Mouse (Mus musculus) lung, embryonic 14.5 days (tissue): ENCODE data around the gene Ttc29. TPM values are rescaled to one million over a fixed set of nuclear protein-coding genes. Genes with fewer than 3 reads are reported as not detected.

Experiments
- ATAC-seq: fragments of 200-750 bp; cut with Nextera tagmentation; 2 replicates; pipeline ENCODE4 v1.8.0; 2017; ENCODE audit warnings: mild to moderate bottlenecking, moderate TSS enrichment, moderate library complexity; ENCODE audit not compliant: insufficient read depth
- DNase-seq: peaks from one replicate; pipeline ENCODE4 v3.0.0-alpha.2; 2015
- H3K27ac ChIP-seq: fragments of 300-500 bp; sonication (generic); 2 replicates; pipeline ENCODE4 v1.5.1; 2014; ENCODE audit warnings: low read depth, mild to moderate bottlenecking, moderate library complexity
- H3K27me3 ChIP-seq: fragments of 300-500 bp; sonication (generic); 2 replicates; pipeline ENCODE4 v1.6.1; 2014; ENCODE audit warnings: low read length, control low read depth; ENCODE audit not compliant: insufficient read depth
- H3K36me3 ChIP-seq: fragments of 300-500 bp; sonication (generic); 2 replicates; pipeline ENCODE4 v1.6.1; 2014; ENCODE audit warnings: control low read depth; ENCODE audit not compliant: insufficient read depth
- H3K4me1 ChIP-seq: fragments of 300-500 bp; sonication (generic); 2 replicates; pipeline ENCODE4 v1.6.1; 2014; ENCODE audit warnings: antibody characterized with exemption, control low read depth; ENCODE audit not compliant: insufficient read depth
- H3K4me2 ChIP-seq: fragments of 300-500 bp; sonication (generic); 2 replicates; pipeline ENCODE4 v1.6.1; 2014; ENCODE audit warnings: mild to moderate bottlenecking
- H3K4me3 ChIP-seq: fragments of 300-500 bp; sonication (generic); 2 replicates; pipeline ENCODE4 v1.5.1; 2014; ENCODE audit warnings: low read depth, low read length
- H3K9ac ChIP-seq: fragments of 300-500 bp; sonication (generic); 2 replicates; pipeline ENCODE4 v1.6.1; 2014
- H3K9me3 ChIP-seq: fragments of 300-500 bp; sonication (generic); 2 replicates; pipeline ENCODE4 v1.6.1; 2016; ENCODE audit warnings: low read depth, low read length, control low read depth
- CTCF ChIP-seq: IDR thresholded peaks from 2 replicates; pipeline ENCODE4 v1.5.1; 2016; ENCODE audit warnings: antibody characterized with exemption, low read depth
- WGBS: fragments of 180-500 bp; shearing (Covaris S2); extraction: QIAGEN DNeasy Blood & Tissue Kit; methylation state at CpG from one replicate; pipeline ENCODE4 v1.1.7; 2014; 5-methylcytosine and 5-hydroxymethylcytosine counted together
- polyA plus RNA-seq: library from polyadenylated mRNA; unstranded; fragments of >200 nt; fragmentation: Nextera tagmentation; extraction: Ambion mirVana; gene quantifications from 2 replicates; pipeline ENCODE4 v1.2.1, GENCODE M21; 2014

Ttc29 gene
- polyA plus RNA-seq, 1 experiment from 2014 or later: not detected

DNA sequence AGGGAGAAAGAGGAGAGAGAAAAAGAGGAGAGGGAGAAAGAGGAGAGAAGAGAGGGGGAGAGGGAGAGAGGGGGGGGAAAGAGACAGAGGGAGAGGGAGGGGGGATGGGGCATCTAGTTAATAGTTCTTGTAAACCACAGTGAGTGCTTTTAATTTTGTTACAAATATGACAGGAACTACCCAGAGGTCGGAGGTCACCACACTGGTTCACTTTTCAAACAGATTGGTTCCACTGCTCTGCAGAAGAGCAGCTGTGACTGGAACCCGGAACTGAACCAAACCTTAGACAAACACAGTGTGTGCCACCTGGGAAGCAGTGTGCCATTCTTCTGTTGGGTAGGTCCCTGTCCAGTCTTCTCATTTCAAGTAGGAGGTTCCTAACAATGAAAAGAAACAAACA, 130.9 kb downstream of the Ttc29 start:
- TF ChIP-seq CTCF: no peak
- Histone ChIP-seq H3K36me3 (no peaks in the 10 kb centered on the region), H3K9ac (no peak overlapping the region), H3K9me3 (no peaks in the 10 kb centered on the region), H3K4me2 (no peak overlapping the region), H3K4me1 (no peaks in the 10 kb centered on the region), H3K27me3 (0 out of 2 replicates have a peak, but pooled peaks cover 3% of the 10 kb centered on the region), H3K4me3 (no peak overlapping the region), H3K27ac (no peak overlapping the region)
- DNase-seq (no peak), ATAC-seq (no peak)
- whole genome bisulfite sequencing: 59% methylated on average over 2 of the region's 2 CpGs

DNA sequence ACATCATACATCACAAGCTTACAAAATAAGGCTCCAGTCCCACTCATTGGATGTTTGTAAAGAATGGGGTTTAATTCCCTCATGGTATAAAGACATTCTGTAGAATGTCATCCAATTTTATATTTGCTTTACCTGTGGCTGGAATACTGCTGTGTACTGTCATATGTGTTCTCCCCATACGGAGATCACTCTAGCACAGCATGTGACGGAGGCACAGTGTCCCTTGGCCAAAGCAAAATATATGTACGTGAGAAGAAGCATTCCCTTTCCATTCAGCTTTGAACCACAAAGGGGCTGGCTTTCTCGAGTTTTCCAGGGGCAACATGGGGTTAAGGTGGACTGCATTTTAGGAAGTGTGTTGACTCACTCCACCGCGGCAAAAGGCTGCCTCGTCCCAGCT, 132.6 kb downstream of the Ttc29 start:
- no peak overlapping the region for H3K27ac ChIP-seq
- ATAC-seq (no peak), DNase-seq (no peak)
- H3K9ac ChIP-seq: no peak overlapping the region
- no peak overlapping the region for H3K4me2 ChIP-seq
- 36% methylated on average over 7 of the region's 7 CpGs for WGBS
- H3K36me3 ChIP-seq: no peaks in the 10 kb centered on the region
- no peak overlapping the region for H3K4me3 ChIP-seq
- H3K4me1 ChIP-seq: no peaks in the 10 kb centered on the region
- H3K9me3 ChIP-seq: no peaks in the 10 kb centered on the region
- 0 out of 2 replicates have a peak, but pooled peaks cover 3% of the 10 kb centered on the region for H3K27me3 ChIP-seq
- TF ChIP-seq CTCF: no peak

GRCm38 (mm10) chr8:78346131-78346621, 133.1 kb downstream of the Ttc29 start:
- H3K4me3 ChIP-seq: no peak overlapping the region
- ATAC-seq: no peak
- TF ChIP-seq CTCF: no peak
- 24% methylated on average over 11 of the region's 11 CpGs for WGBS
- no peak overlapping the region for H3K27ac ChIP-seq
- 0 out of 2 replicates have a peak, but pooled peaks cover 3% of the 10 kb centered on the region for H3K27me3 ChIP-seq
- no peaks in the 10 kb centered on the region for H3K36me3 ChIP-seq
- H3K9me3 ChIP-seq: no peaks in the 10 kb centered on the region
- no peak overlapping the region for H3K9ac ChIP-seq
- DNase-seq: no peak
- H3K4me1 ChIP-seq: no peaks in the 10 kb centered on the region
- H3K4me2 ChIP-seq: no peak overlapping the region

GRCm38 (mm10) chr8:78353902-78354301, 140.8 kb downstream of the Ttc29 start:
- Histone ChIP-seq H3K4me2 (no peak overlapping the region), H3K4me1 (no peaks in the 10 kb centered on the region), H3K9me3 (no peaks in the 10 kb centered on the region), H3K36me3 (no peaks in the 10 kb centered on the region), H3K9ac (no peak overlapping the region), H3K27ac (no peak overlapping the region), H3K27me3 (no peaks in the 10 kb centered on the region), H3K4me3 (no peak overlapping the region)
- TF ChIP-seq CTCF: no peak
- ATAC-seq (no peak), DNase-seq (peak; percentile 28)
- 69% methylated on average over 5 of the region's 5 CpGs for WGBS

GRCm38 (mm10) chr8:78354801-78355200, 141.7 kb downstream of the Ttc29 start:
- 78% methylated on average over 5 of the region's 5 CpGs for WGBS
- H3K4me3 ChIP-seq: no peak overlapping the region
- ATAC-seq (no peak), DNase-seq (no peak)
- no peaks in the 10 kb centered on the region for H3K4me1 ChIP-seq
- H3K4me2 ChIP-seq: no peak overlapping the region
- H3K9me3 ChIP-seq: no peaks in the 10 kb centered on the region
- no peaks in the 10 kb centered on the region for H3K36me3 ChIP-seq
- no peak overlapping the region for H3K27ac ChIP-seq
- no peaks in the 10 kb centered on the region for H3K27me3 ChIP-seq
- no peak overlapping the region for H3K9ac ChIP-seq
- no peak for TF ChIP-seq CTCF

DNA sequence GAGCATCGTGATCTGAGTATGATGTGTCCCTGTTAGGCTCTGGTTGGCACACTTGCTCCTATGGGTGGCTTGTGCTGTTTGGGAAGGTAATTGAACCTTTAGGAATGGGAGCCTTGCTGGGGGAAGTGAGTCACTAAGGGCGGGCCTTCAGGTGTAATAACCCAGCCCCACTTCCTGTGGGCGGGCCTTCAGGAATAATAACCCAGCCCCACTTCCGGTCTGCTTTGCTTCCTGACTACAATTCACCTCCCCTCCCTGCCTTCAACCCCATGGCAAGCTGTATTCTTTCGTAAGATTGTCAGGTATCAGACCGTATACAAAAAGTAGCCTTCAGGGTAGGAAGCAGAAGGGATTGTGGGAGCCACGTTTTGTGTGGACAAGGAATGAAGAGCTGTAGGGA, 177.7 kb downstream of the Ttc29 start:
- no peaks in the 10 kb centered on the region for H3K27me3 ChIP-seq
- no peak for TF ChIP-seq CTCF
- H3K4me2 ChIP-seq: no peak overlapping the region
- no peak overlapping the region for H3K27ac ChIP-seq
- 82% methylated on average over 7 of the region's 7 CpGs for WGBS
- no peaks in the 10 kb centered on the region for H3K9me3 ChIP-seq
- H3K4me3 ChIP-seq: no peak overlapping the region
- DNase-seq (no peak), ATAC-seq (no peak)
- H3K9ac ChIP-seq: no peak overlapping the region
- H3K36me3 ChIP-seq: no peaks in the 10 kb centered on the region
- no peaks in the 10 kb centered on the region for H3K4me1 ChIP-seq

DNA sequence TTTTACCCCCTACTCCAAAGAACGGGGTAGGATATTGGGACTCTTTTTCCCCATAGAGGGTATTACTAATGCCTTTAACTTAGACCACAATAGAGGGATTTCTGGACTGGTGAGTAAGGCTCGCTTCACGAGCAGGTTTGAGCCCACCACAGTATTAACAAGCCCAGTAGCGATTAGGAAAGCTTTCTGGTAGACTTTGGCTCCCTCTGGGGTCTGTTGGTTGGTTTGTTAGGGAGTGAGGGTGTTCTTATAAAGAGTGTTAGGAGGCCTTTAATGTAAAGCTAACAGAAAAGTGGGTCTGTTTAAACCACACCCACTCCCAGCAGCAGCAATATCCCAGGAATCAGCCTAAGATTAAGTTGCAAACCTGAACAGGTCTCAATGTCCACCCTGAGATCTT, 206.2 kb downstream of the Ttc29 start:
- WGBS: 20% methylated on average over 4 of the region's 4 CpGs
- DNase-seq: no peak
- Histone ChIP-seq H3K9ac (no peak overlapping the region), H3K27ac (no peak overlapping the region), H3K4me1 (no peaks in the 10 kb centered on the region), H3K4me3 (no peak overlapping the region), H3K4me2 (no peak overlapping the region), H3K36me3 (no peaks in the 10 kb centered on the region), H3K9me3 (no peaks in the 10 kb centered on the region), H3K27me3 (peaks cover 36% of the 10 kb centered on the region)
- no peak for ATAC-seq
- 0 out of 2 replicates have a peak, but pooled peaks have one; percentile 7 for TF ChIP-seq CTCF
